Mouse (Mus musculus) kidney, postnatal 36 days (tissue): ENCODE measurements around the gene Ckap4.
"Not testable (repeated sequence)": the region's sequence is repeated elsewhere in the genome, so short reads cannot be mapped to it uniquely, and the experiment has no call there.

Source experiments
- DNase-seq, 2 experiments: peaks; one replicate each; pipeline ENCODE4 v3.0.0; 2021 to 2022; ENCODE audit warnings: mixed read lengths in 2 of 2

Gene Ckap4

GRCm38 (mm10) chr10:84498867-84499266 is 35.0 kb downstream of the Ckap4 start:
- no peak for DNase-seq

DNA sequence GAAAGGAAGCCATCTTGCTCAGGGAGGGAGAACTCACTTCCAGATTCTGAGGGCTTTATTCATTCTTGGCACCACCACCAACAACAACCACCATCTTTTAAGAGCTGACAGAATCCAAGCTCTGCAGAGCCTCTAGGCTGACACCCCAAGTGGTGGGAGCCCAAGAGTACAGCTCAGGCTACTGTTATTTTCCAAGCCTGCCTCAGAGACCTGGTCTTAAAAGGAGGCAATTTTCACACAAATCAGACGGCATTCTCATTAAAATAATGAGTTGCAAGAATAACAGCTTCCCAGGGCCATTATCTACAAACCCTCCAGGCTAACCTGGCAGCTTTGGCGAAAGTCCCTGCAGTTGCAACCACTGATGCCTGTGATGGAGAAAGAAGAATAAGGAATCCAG is 37.1 kb downstream of the Ckap4 start:
- DNase-seq = no peak

GRCm38 (mm10) chr10:84494432-84494831 is 39.4 kb downstream of the Ckap4 start:
- no peak for DNase-seq

GRCm38 (mm10) chr10:84490115-84490514 is 43.7 kb downstream of the Ckap4 start:
- no peak for DNase-seq

GRCm38 (mm10) chr10:84488315-84488714 is 45.5 kb downstream of the Ckap4 start:
- DNase-seq = peak; percentile 67 to 83

- DNase-seq = no peak
These were observed 49.2 kb downstream of the Ckap4 start for GRCm38 (mm10) chr10:84484661-84485060.

DNA sequence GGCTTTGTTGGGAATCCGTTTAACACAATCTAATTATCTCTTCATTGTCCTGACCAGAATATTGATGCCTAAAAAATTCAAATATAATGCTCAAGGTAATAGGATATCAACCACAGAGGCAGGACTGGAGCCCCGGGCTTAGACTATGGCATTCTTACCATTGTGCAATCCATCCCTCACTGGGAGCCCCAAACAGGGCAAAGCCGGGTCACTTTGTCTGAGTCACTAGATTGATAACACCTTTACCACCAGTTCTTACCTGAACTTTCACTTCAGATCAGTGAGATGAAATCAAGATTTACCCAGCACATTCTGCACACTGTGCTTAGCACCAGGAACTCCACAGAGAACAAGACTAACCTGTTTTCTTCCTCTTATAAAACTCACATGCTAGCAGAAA is 50.3 kb downstream of the Ckap4 start:
- no peak for DNase-seq

GRCm38 (mm10) chr10:84483069-84483468 is 50.8 kb downstream of the Ckap4 start:
- no peak for DNase-seq

- DNase-seq = not testable (repeated sequence)
These were observed 51.4 kb downstream of the Ckap4 start for GRCm38 (mm10) chr10:84482418-84482817.

- peak; percentile 36 to 69 for DNase-seq
These were observed 52.6 kb downstream of the Ckap4 start for GRCm38 (mm10) chr10:84481327-84481671.

- peak; percentile 51 to 62 for DNase-seq
These were observed 53.1 kb downstream of the Ckap4 start for GRCm38 (mm10) chr10:84480667-84481326.

DNA sequence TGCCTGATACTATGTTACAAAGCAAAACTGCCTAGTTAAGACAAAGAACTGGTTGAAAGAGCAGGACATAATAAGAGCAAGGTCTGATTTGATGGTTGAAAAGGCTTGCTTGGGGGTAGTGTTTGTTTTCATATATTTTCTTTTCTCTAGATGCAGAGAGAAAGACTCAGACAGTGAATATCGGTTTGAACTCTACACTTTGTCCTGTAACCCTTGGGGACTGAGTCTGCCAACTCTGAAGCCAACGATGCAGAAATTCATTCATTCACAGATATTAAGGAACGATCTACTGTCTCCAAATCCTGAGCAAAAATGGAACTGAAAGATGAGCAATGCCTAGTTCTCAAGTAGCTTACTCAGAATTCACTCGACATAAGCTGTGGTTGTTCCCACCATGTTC is 53.7 kb downstream of the Ckap4 start:
- DNase-seq = no peak

DNA sequence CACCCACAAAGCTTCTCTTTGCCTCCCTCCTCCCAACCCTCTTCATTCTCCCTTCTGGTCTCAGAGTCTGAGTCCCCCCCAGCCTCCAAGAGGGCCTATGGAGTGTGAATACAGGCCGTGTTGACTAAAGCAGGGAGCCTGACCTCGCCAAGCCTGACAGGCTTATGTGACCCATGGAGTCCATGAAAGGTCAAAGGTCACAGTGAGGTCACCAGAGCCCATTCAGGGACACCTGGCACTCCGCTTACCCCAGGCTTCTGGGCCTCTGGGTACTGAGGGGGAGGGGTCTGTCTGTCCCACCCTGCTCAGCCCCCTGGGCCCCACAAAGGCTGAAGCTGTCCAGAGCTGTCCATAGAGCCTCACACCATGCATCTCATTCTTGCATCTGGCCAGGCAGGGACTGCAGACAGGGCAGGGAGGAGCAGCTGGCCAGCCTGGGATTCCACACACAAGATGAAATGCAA is 56.2 kb downstream of the Ckap4 start:
- DNase-seq = no peak

GRCm38 (mm10) chr10:84477045-84477612 is 56.7 kb downstream of the Ckap4 start:
- no peak for DNase-seq
